Mouse (Mus musculus) midbrain, embryonic 15.5 days (tissue): ENCODE results near the gene Sart3. TPM values are rescaled to one million over a fixed set of nuclear protein-coding genes. Genes with fewer than 3 reads are reported as not detected.
A peak's percentile ranks its signal among the peaks of the same experiment; 100 is the strongest.

Experiments
- ATAC-seq: fragments of 200-750 bp; cut with Nextera tagmentation; replicated peaks from 2 replicates; pipeline ENCODE4 v1.8.0; 2017; ENCODE audit warnings: moderate TSS enrichment
- H3K27ac ChIP-seq: fragments of 300-500 bp; sonication (generic); 2 replicates; pipeline ENCODE4 v1.5.1; 2015; ENCODE audit warnings: mild to moderate bottlenecking, inconsistent platforms
- H3K27me3 ChIP-seq: fragments of 300-500 bp; sonication (generic); replicated peaks from 2 replicates; pipeline ENCODE4 v1.6.1; 2015; ENCODE audit warnings: inconsistent platforms
- H3K36me3 ChIP-seq: fragments of 300-500 bp; sonication (generic); replicated peaks from 2 replicates; pipeline ENCODE4 v1.6.1; 2015; ENCODE audit warnings: inconsistent platforms
- H3K4me1 ChIP-seq: fragments of 300-500 bp; sonication (generic); 2 replicates; pipeline ENCODE4 v1.6.1; 2015; ENCODE audit warnings: inconsistent platforms
- H3K4me2 ChIP-seq: fragments of 300-500 bp; sonication (generic); 2 replicates; pipeline ENCODE4 v1.6.1; 2015; ENCODE audit warnings: inconsistent platforms, mild to moderate bottlenecking, moderate library complexity
- H3K4me3 ChIP-seq: fragments of 300-500 bp; sonication (generic); 2 replicates; pipeline ENCODE4 v1.5.1; 2015; ENCODE audit warnings: mild to moderate bottlenecking, inconsistent platforms
- H3K9ac ChIP-seq: fragments of 300-500 bp; sonication (generic); 2 replicates; pipeline ENCODE4 v1.6.1; 2015; ENCODE audit warnings: mild to moderate bottlenecking, inconsistent platforms
- H3K9me3 ChIP-seq: fragments of 300-500 bp; sonication (generic); 2 replicates; pipeline ENCODE4 v1.6.1; 2016; ENCODE audit warnings: inconsistent platforms
- WGBS: fragments of 180-500 bp; shearing (Covaris S2); methylation state at CpG from one replicate; pipeline ENCODE4 v1.1.7; 2015; ENCODE audit warnings: mixed read lengths; 5-methylcytosine and 5-hydroxymethylcytosine counted together
- polyA plus RNA-seq: library from polyadenylated mRNA; unstranded; fragments of >200 nt; fragmentation: Nextera tagmentation; extraction: Ambion mirVana; gene quantifications from 2 replicates; pipeline ENCODE4 v1.2.1, GENCODE M21; 2015

Gene Sart3
- polyA plus RNA-seq, 1 experiment from 2014 or later = 57.5 TPM

DNA sequence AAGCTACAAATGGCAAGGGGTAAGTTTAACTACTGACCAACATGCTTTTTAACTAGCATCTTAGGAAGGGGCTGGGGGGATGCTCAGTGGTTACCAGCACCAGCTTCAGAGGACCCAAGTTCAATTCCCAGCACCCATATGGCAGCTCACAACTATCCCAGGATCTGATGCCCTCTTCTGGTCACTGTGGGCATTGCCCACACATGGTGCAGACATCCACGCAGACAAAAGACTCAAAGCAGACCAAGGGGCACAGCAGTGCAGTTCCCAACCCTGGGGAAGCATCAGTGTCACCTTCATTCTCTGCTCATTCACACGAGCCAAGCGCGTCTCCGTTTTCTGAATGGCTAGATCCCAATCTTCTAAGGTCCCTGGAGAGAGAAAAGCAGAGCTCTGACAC is 24.7 kb downstream of the Sart3 start:
- Histone ChIP-seq H3K27ac (no peak overlapping the region), H3K27me3 (no peaks in the 10 kb centered on the region), H3K9ac (no peak overlapping the region), H3K4me1 (no peaks in the 10 kb centered on the region), H3K36me3 (peaks cover 91% of the 10 kb centered on the region), H3K4me3 (no peak overlapping the region), H3K9me3 (no peaks in the 10 kb centered on the region), H3K4me2 (no peak overlapping the region)
- WGBS = 97% methylated on average over 5 of the region's 5 CpGs
- ATAC-seq = no peak

DNA sequence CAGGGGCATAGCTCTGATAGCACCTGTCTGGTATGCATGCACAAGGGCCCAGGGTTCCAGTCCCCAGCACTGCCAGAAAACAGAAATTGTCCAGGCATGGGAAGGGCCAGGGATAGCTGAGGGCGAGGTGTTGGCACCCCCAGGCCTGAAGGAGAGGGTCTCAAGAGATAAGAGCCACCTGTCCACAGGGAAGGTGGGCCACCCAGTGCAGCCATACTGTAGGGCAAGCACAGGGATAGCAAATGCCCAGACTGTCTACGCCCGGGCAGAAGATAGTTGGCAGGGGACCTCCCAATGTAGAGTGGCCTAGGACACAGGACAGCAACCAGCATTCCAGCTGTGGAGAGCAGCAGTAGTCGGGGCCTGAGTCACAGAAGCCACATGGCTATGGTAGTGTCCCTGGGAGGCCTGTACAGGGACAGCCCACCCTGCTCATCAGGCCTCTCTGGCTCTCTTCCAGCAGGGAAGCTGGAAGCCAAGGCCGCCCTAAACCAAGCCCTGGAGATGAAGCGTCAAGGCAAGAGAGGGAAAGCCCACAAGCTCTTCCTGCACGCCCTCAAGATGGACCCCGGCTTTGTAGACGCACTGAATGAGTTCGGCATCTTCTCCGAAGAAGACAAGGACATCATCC is 34.6 kb downstream of the Sart3 start:
- Histone ChIP-seq H3K4me3 (no peak overlapping the region), H3K27ac (no peak overlapping the region), H3K27me3 (no peaks in the 10 kb centered on the region), H3K9ac (no peak overlapping the region), H3K36me3 (peaks cover 31% of the 10 kb centered on the region; the same call in 1 of the 2 replicates), H3K4me1 (peaks cover 22% of the 10 kb centered on the region), H3K4me2 (no peak overlapping the region), H3K9me3 (no peaks in the 10 kb centered on the region)
- no peak for ATAC-seq
- WGBS = 91% methylated on average over 11 of the region's 11 CpGs

GRCm38 (mm10) chr5:113736522-113737164 is 35.7 kb downstream of the Sart3 start:
- 39% methylated on average over 15 of the region's 15 CpGs for WGBS
- Histone ChIP-seq H3K9me3 (no peaks in the 10 kb centered on the region), H3K36me3 (peaks cover 20% of the 10 kb centered on the region; the same call in 1 of the 2 replicates), H3K4me3 (peak overlapping the region; percentile 55), H3K27ac (peak overlapping the region; percentile 95), H3K4me1 (peaks cover 22% of the 10 kb centered on the region), H3K9ac (peak overlapping the region; percentile 65), H3K27me3 (no peaks in the 10 kb centered on the region), H3K4me2 (peak overlapping the region; percentile 90)
- ATAC-seq = no peak

- Histone ChIP-seq H3K9ac (peak overlapping the region; percentile 65), H3K4me3 (peak overlapping the region; percentile 55), H3K9me3 (no peaks in the 10 kb centered on the region), H3K4me2 (peak overlapping the region; percentile 90), H3K36me3 (peaks cover 19% of the 10 kb centered on the region; the same call in 1 of the 2 replicates), H3K4me1 (peaks cover 25% of the 10 kb centered on the region), H3K27me3 (no peaks in the 10 kb centered on the region), H3K27ac (peak overlapping the region; percentile 95)
- ATAC-seq = peak; percentile 48
- 4% methylated on average over 10 of the region's 10 CpGs for WGBS
Observed at GRCm38 (mm10) chr5:113736113-113736502, 36.2 kb downstream of the Sart3 start.

DNA sequence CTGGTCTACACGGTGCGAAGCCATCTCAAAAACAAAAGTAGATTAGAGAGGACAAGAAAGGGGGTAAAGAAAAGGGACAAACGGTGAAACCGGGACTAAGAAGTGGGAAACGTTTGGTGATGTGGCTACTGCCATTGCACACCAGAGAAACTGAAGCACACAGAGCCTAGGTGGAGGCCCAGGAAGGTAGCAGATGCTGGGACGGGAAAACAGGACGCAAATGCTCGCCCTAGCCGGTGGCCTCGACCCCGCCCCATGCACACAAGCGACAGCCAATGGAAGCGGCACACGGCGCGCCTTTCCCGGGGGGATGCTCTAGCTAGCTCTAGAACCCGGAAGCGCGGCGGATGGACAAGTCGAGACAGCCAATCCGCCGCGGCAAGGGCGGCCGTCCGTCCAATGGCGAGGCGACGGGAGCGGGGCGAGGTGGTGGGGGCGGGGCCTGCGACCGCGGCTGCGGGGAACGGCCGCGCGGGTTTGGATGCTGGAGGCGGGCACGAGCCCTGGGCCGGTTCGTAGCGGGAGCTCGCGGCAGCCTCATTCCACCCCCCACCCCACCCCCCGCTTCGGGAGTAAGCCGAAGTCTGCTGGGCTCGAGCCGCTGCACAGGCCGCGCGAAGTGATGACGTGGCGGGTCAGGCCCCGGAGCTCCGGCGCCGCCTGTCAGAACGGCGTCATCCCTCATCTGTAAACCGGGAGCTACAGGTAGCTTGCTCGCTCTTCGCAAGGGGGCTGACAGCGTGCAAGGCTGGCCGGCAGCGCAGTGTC is 36.8 kb downstream of the Sart3 start, which contains the start of gene Ficd:
Ficd (plus strand) TSS at position 459 of the 768 bp plus-strand sequence.
- peak within 1 kb of the TSS; percentile 55 for H3K4me3 ChIP-seq
- H3K4me2 ChIP-seq = peak within 1 kb of the TSS; percentile 90
- H3K27ac ChIP-seq = peak within 1 kb of the TSS; percentile 95
- H3K4me1 ChIP-seq = peaks cover 31% of the 10 kb centered on the region
- H3K9me3 ChIP-seq = no peaks in the 10 kb centered on the region
- ATAC-seq = peak; percentile 94
- no peaks in the 10 kb centered on the region for H3K27me3 ChIP-seq
- H3K36me3 ChIP-seq = peaks cover 19% of the 10 kb centered on the region; the same call in 1 of the 2 replicates
- peak within 1 kb of the TSS; percentile 65 for H3K9ac ChIP-seq
- under 1% methylated on average over 71 of the region's 71 CpGs for whole genome bisulfite sequencing

GRCm38 (mm10) chr5:113735023-113735344 is 37.3 kb downstream of the Sart3 start:
- H3K27ac ChIP-seq = peak overlapping the region; percentile 95
- no peaks in the 10 kb centered on the region for H3K9me3 ChIP-seq
- no peaks in the 10 kb centered on the region for H3K27me3 ChIP-seq
- peak overlapping the region; percentile 46 for H3K9ac ChIP-seq
- H3K4me2 ChIP-seq = peak overlapping the region; percentile 90
- H3K36me3 ChIP-seq = peaks cover 19% of the 10 kb centered on the region; the same call in 1 of the 2 replicates
- 26% methylated on average over 7 of the region's 7 CpGs for WGBS
- peak overlapping the region; percentile 55 for H3K4me3 ChIP-seq
- peak; percentile 29; the same call in 1 of the 2 replicates for ATAC-seq
- peaks cover 36% of the 10 kb centered on the region for H3K4me1 ChIP-seq

DNA sequence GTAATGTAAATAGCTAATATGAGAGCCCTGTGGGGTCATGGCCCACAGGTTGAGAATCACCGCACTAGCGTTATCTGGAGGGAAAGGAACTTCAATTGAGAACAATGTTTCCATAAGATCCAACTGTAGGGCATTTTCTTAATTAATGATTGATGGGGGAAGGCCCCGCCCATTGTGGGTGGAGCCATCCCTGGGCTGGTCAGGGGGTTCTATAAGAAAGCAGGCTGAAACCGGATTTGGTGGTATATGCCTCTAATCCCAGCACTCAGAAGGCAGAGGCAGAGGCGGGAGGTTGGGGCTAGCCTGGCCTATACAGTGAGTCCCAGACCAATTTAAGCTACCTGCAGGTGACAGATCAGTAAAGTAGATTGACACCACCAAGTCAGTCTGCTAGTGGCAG is 37.9 kb downstream of the Sart3 start:
- no peak for ATAC-seq
- WGBS = 69% methylated on average over 5 of the region's 5 CpGs
- H3K27ac ChIP-seq = peak overlapping the region; percentile 95; the same call in 1 of the 2 replicates
- H3K4me1 ChIP-seq = peaks cover 36% of the 10 kb centered on the region
- H3K36me3 ChIP-seq = peaks cover 13% of the 10 kb centered on the region; the same call in 1 of the 2 replicates
- H3K9me3 ChIP-seq = no peaks in the 10 kb centered on the region
- H3K9ac ChIP-seq = no peak overlapping the region
- H3K27me3 ChIP-seq = no peaks in the 10 kb centered on the region
- no peak overlapping the region for H3K4me3 ChIP-seq
- no peak overlapping the region for H3K4me2 ChIP-seq

- Histone ChIP-seq H3K9ac (no peak overlapping the region), H3K9me3 (no peaks in the 10 kb centered on the region), H3K4me2 (no peak overlapping the region), H3K36me3 (no peaks in the 10 kb centered on the region), H3K27ac (no peak overlapping the region), H3K4me3 (no peak overlapping the region), H3K4me1 (peaks cover 30% of the 10 kb centered on the region), H3K27me3 (no peaks in the 10 kb centered on the region)
- ATAC-seq = no peak
- WGBS = 32% methylated on average over 6 of the region's 6 CpGs
Observed at GRCm38 (mm10) chr5:113732182-113732581, 40.1 kb downstream of the Sart3 start.

GRCm38 (mm10) chr5:113731174-113731573 is 41.1 kb downstream of the Sart3 start:
- 84% methylated on average over 7 of the region's 7 CpGs for WGBS
- Histone ChIP-seq H3K4me3 (no peak overlapping the region), H3K4me2 (no peak overlapping the region), H3K27me3 (no peaks in the 10 kb centered on the region), H3K27ac (peak overlapping the region; percentile 45; the same call in 1 of the 2 replicates), H3K4me1 (peaks cover 20% of the 10 kb centered on the region), H3K36me3 (no peaks in the 10 kb centered on the region), H3K9me3 (no peaks in the 10 kb centered on the region), H3K9ac (no peak overlapping the region)
- ATAC-seq = no peak

- H3K27ac ChIP-seq = peak overlapping the region; percentile 45; the same call in 1 of the 2 replicates
Observed at GRCm38 (mm10) chr5:113730641-113731121, 41.6 kb downstream of the Sart3 start.

DNA sequence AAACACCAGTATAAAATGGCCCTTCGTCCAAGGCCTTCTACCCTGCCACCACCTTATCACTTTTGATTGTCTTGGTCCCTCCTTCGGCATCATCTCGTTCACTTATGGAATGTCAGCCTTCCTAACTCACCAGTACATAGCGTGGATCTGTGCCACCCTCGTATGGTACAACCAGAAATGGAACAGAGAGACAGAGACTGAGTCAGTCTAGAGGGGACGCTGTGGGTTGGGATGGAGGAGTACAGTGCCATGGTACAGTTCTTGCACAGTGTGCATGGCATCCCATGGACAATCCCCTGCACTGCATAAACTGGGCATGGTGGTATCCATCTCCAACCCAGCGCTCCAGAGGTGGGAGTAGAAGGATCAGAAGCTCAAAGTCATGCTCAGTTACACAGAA is 43.6 kb downstream of the Sart3 start:
- Histone ChIP-seq H3K4me1 (peaks cover 21% of the 10 kb centered on the region), H3K4me3 (no peak overlapping the region), H3K27me3 (no peaks in the 10 kb centered on the region), H3K9ac (no peak overlapping the region), H3K27ac (no peak overlapping the region), H3K9me3 (no peaks in the 10 kb centered on the region), H3K36me3 (no peaks in the 10 kb centered on the region), H3K4me2 (no peak overlapping the region)
- WGBS = 91% methylated on average over 7 of the region's 7 CpGs
- no peak for ATAC-seq

More at GRCm38 (mm10) chr5:113730641-113731121, 41.6 kb downstream of the Sart3 start:
- H3K27me3 ChIP-seq = no peaks in the 10 kb centered on the region
- 56% methylated on average over 7 of the region's 7 CpGs for WGBS
- H3K4me2 ChIP-seq = no peak overlapping the region
- no peaks in the 10 kb centered on the region for H3K9me3 ChIP-seq
- no peaks in the 10 kb centered on the region for H3K36me3 ChIP-seq
- no peak overlapping the region for H3K9ac ChIP-seq
- 0 out of 2 replicates have a peak, but pooled peaks have one; percentile 18 for ATAC-seq
- peaks cover 20% of the 10 kb centered on the region for H3K4me1 ChIP-seq
- H3K4me3 ChIP-seq = no peak overlapping the region

- Histone ChIP-seq H3K36me3 (no peaks in the 10 kb centered on the region), H3K27ac (no peak overlapping the region), H3K4me3 (no peak overlapping the region), H3K4me1 (peaks cover 23% of the 10 kb centered on the region), H3K27me3 (no peaks in the 10 kb centered on the region), H3K4me2 (no peak overlapping the region), H3K9ac (no peak overlapping the region), H3K9me3 (no peaks in the 10 kb centered on the region)
- no peak for ATAC-seq
- WGBS = 87% methylated on average over 7 of the region's 7 CpGs
Observed at GRCm38 (mm10) chr5:113728011-113728410, 44.3 kb downstream of the Sart3 start.
